Mouse (Mus musculus) G1E (cell line): ENCODE measurements at regions not wholly inside any gene's neighbourhood (a gene's known extent, or its start where the extent isn't known, plus 50 kb on each side); places are given as distances from the start of the nearest gene placed in this dataset.

Experiments
- CTCF ChIP-seq: IDR thresholded peaks from 2 replicates; pipeline ENCODE4 v1.5.1; 2012; ENCODE audit warnings: low read depth, low read length, inconsistent platforms, mixed read lengths
- GATA1 ChIP-seq: IDR thresholded peaks from 2 replicates; pipeline ENCODE4 v1.6.1; 2012; ENCODE audit warnings: borderline replicate concordance, low read length, inconsistent platforms, mixed read lengths
- GATA2 ChIP-seq: IDR thresholded peaks from 2 replicates; pipeline ENCODE4 v1.6.1; 2012; ENCODE audit warnings: low read depth, low read length, inconsistent platforms, borderline replicate concordance
- TAL1 ChIP-seq: conservative IDR thresholded peaks from 2 replicates; pipeline ENCODE4 v1.6.1; 2012; ENCODE audit warnings: low read depth, low read length, inconsistent platforms, mixed read lengths

- TF ChIP-seq CTCF (no peak), GATA1 (no peak), TAL1 (no peak), GATA2 (no peak)
These were observed 261.8 kb upstream of the Dynlrb2 start for GRCm38 (mm10) chr8:116242972-116243371.
